Mouse (Mus musculus) forebrain, postnatal 0 days (tissue): ENCODE measurements around the gene Gls. TPM values are rescaled to one million over a fixed set of nuclear protein-coding genes. Genes with fewer than 3 reads are reported as not detected.
A peak's percentile ranks its signal among the peaks of the same experiment; 100 is the strongest.

ENCODE experiments used
- ATAC-seq: fragments of 200-750 bp; cut with Nextera tagmentation; 2 replicates; pipeline ENCODE4 v1.8.0; 2017; ENCODE audit warnings: mild to moderate bottlenecking, moderate library complexity
- DNase-seq: peaks from one replicate; pipeline ENCODE4 v3.0.0-alpha.2; 2015
- H3K27ac ChIP-seq: fragments of 300-500 bp; sonication (generic); 2 replicates; pipeline ENCODE4 v1.5.1; 2014; ENCODE audit warnings: low read depth, mild to moderate bottlenecking, antibody characterized with exemption, low read length, moderate library complexity, mixed read lengths
- H3K27me3 ChIP-seq: fragments of 300-500 bp; sonication (generic); 2 replicates; pipeline ENCODE4 v1.6.1; 2014; ENCODE audit warnings: mild to moderate bottlenecking, low read length, mixed read lengths; ENCODE audit not compliant: insufficient read depth
- H3K36me3 ChIP-seq: fragments of 300-500 bp; sonication (generic); 2 replicates; pipeline ENCODE4 v1.6.1; 2014; ENCODE audit warnings: mild to moderate bottlenecking, moderate library complexity; ENCODE audit not compliant: insufficient read depth
- H3K4me1 ChIP-seq: fragments of 300-500 bp; sonication (generic); 2 replicates; pipeline ENCODE4 v1.6.1; 2014; ENCODE audit warnings: antibody characterized with exemption; ENCODE audit not compliant: insufficient read depth
- H3K4me2 ChIP-seq: fragments of 300-500 bp; sonication (generic); 2 replicates; pipeline ENCODE4 v1.6.1; 2014; ENCODE audit warnings: low read depth, mild to moderate bottlenecking, moderate library complexity
- H3K4me3 ChIP-seq: fragments of 300-500 bp; sonication (generic); 2 replicates; pipeline ENCODE4 v1.5.1; 2014; ENCODE audit warnings: low read depth, low read length, mixed read lengths
- H3K9ac ChIP-seq: fragments of 300-500 bp; sonication (generic); 2 replicates; pipeline ENCODE4 v1.6.1; 2014; ENCODE audit warnings: mild to moderate bottlenecking
- H3K9me3 ChIP-seq: fragments of 300-500 bp; sonication (generic); 2 replicates; pipeline ENCODE4 v1.6.1; 2016; ENCODE audit warnings: low read length
- CTCF ChIP-seq: sonication (generic); IDR thresholded peaks from 2 replicates; pipeline ENCODE4 v1.5.1; 2016; ENCODE audit warnings: antibody characterized with exemption, control low read depth, low read depth
- WGBS: fragments of 180-500 bp; shearing (Covaris S2); extraction: QIAGEN DNeasy Blood & Tissue Kit; methylation state at CpG from one replicate; pipeline ENCODE4 v1.1.7; 2014; 5-methylcytosine and 5-hydroxymethylcytosine counted together
- polyA plus RNA-seq: library from polyadenylated mRNA; unstranded; fragments of >200 nt; fragmentation: Nextera tagmentation; extraction: Ambion mirVana; gene quantifications from 2 replicates; pipeline ENCODE4 v1.2.1, GENCODE M21; 2015
- total RNA-seq: library from RNA; depleted of rRNA; stranded (reverse); fragments of >200 nt; gene quantifications from 2 replicates; pipeline ENCODE4 v1.2.3, GENCODE M21; 2014

The Gls gene
- total and polyA plus RNA-seq, 2 experiments from 2014 or later: 27.9 to 254 TPM

GRCm38 (mm10) chr1:52143191-52143590 is 89.8 kb downstream of the Gls start:
- ATAC-seq (no peak), DNase-seq (no peak)
- no peaks in the 10 kb centered on the region for H3K27me3 ChIP-seq
- H3K9ac ChIP-seq: no peak overlapping the region
- no peaks in the 10 kb centered on the region for H3K4me1 ChIP-seq
- H3K4me3 ChIP-seq: no peak overlapping the region
- H3K36me3 ChIP-seq: peaks cover 2% of the 10 kb centered on the region; the same call in 1 of the 2 replicates
- H3K27ac ChIP-seq: no peak overlapping the region
- no peak for TF ChIP-seq CTCF
- WGBS: 86% methylated on average over 4 of the region's 4 CpGs
- no peaks in the 10 kb centered on the region for H3K9me3 ChIP-seq
- H3K4me2 ChIP-seq: no peak overlapping the region

GRCm38 (mm10) chr1:52142117-52142516 is 90.9 kb downstream of the Gls start:
- WGBS: 79% methylated on average over 4 of the region's 4 CpGs
- no peak for DNase-seq

GRCm38 (mm10) chr1:52141482-52141881 is 91.5 kb downstream of the Gls start:
- ATAC-seq (no peak), DNase-seq (no peak)
- Histone ChIP-seq H3K4me3 (no peak overlapping the region), H3K9ac (no peak overlapping the region), H3K36me3 (peaks cover 6% of the 10 kb centered on the region), H3K27me3 (no peaks in the 10 kb centered on the region), H3K27ac (no peak overlapping the region), H3K9me3 (no peaks in the 10 kb centered on the region), H3K4me1 (no peaks in the 10 kb centered on the region), H3K4me2 (no peak overlapping the region)
- TF ChIP-seq CTCF: no peak
- WGBS: 77% methylated on average over 3 of the region's 3 CpGs

More at GRCm38 (mm10) chr1:52142117-52142516, 90.9 kb downstream of the Gls start:
- H3K9me3 ChIP-seq: no peaks in the 10 kb centered on the region
- H3K36me3 ChIP-seq: peaks cover 5% of the 10 kb centered on the region
- no peak for TF ChIP-seq CTCF
- H3K27me3 ChIP-seq: no peaks in the 10 kb centered on the region
- ATAC-seq: no peak
- no peak overlapping the region for H3K27ac ChIP-seq
- no peak overlapping the region for H3K9ac ChIP-seq
- H3K4me3 ChIP-seq: no peak overlapping the region
- no peaks in the 10 kb centered on the region for H3K4me1 ChIP-seq
- no peak overlapping the region for H3K4me2 ChIP-seq

- Histone ChIP-seq H3K9me3 (no peaks in the 10 kb centered on the region), H3K4me3 (no peak overlapping the region), H3K4me1 (no peaks in the 10 kb centered on the region), H3K9ac (no peak overlapping the region), H3K4me2 (no peak overlapping the region), H3K36me3 (peaks cover 6% of the 10 kb centered on the region), H3K27me3 (no peaks in the 10 kb centered on the region), H3K27ac (no peak overlapping the region)
- DNase-seq (no peak), ATAC-seq (no peak)
- WGBS: 79% methylated on average over 9 of the region's 9 CpGs
- TF ChIP-seq CTCF: no peak
These were observed 92.5 kb downstream of the Gls start for GRCm38 (mm10) chr1:52140534-52140933.

- DNase-seq (no peak), ATAC-seq (no peak)
- Histone ChIP-seq H3K9ac (no peak overlapping the region), H3K27ac (no peak overlapping the region), H3K4me3 (no peak overlapping the region), H3K27me3 (no peaks in the 10 kb centered on the region), H3K4me1 (no peaks in the 10 kb centered on the region), H3K36me3 (peaks cover 4% of the 10 kb centered on the region; the same call in 1 of the 2 replicates), H3K4me2 (no peak overlapping the region), H3K9me3 (no peaks in the 10 kb centered on the region)
- 84% methylated on average over 16 of the region's 16 CpGs for WGBS
- no peak for TF ChIP-seq CTCF
These were observed 95.7 kb downstream of the Gls start for GRCm38 (mm10) chr1:52137292-52137691.

- ATAC-seq (no peak), DNase-seq (no peak)
- H3K27ac ChIP-seq: no peak overlapping the region
- H3K4me2 ChIP-seq: no peak overlapping the region
- H3K9me3 ChIP-seq: no peaks in the 10 kb centered on the region
- no peak overlapping the region for H3K4me3 ChIP-seq
- H3K4me1 ChIP-seq: no peaks in the 10 kb centered on the region
- H3K9ac ChIP-seq: no peak overlapping the region
- no peaks in the 10 kb centered on the region for H3K27me3 ChIP-seq
- peaks cover 4% of the 10 kb centered on the region; the same call in 1 of the 2 replicates for H3K36me3 ChIP-seq
- no peak for TF ChIP-seq CTCF
- 80% methylated on average over 8 of the region's 8 CpGs for WGBS
These were observed 99.8 kb downstream of the Gls start for GRCm38 (mm10) chr1:52133254-52133653.

- Histone ChIP-seq H3K27me3 (no peaks in the 10 kb centered on the region), H3K4me2 (no peak overlapping the region), H3K36me3 (peaks cover 5% of the 10 kb centered on the region; the same call in 1 of the 2 replicates), H3K9me3 (no peaks in the 10 kb centered on the region), H3K4me3 (no peak overlapping the region), H3K27ac (no peak overlapping the region), H3K9ac (no peak overlapping the region), H3K4me1 (no peaks in the 10 kb centered on the region)
- 0 out of 2 replicates have a peak, but pooled peaks have one; percentile 13 for TF ChIP-seq CTCF
- DNase-seq (no peak), ATAC-seq (no peak)
- 78% methylated on average over 11 of the region's 11 CpGs for WGBS
These were observed 101.2 kb downstream of the Gls start for GRCm38 (mm10) chr1:52131787-52132377.
